Mouse (Mus musculus): ENCODE measurements around the gene Rnf220. TPM values are rescaled to one million over a fixed set of nuclear protein-coding genes. Genes with fewer than 3 reads are reported as not detected.

Gene Rnf220
- polyA plus RNA-seq, 1 experiment from 2014 or later: 106 TPM

DNA sequence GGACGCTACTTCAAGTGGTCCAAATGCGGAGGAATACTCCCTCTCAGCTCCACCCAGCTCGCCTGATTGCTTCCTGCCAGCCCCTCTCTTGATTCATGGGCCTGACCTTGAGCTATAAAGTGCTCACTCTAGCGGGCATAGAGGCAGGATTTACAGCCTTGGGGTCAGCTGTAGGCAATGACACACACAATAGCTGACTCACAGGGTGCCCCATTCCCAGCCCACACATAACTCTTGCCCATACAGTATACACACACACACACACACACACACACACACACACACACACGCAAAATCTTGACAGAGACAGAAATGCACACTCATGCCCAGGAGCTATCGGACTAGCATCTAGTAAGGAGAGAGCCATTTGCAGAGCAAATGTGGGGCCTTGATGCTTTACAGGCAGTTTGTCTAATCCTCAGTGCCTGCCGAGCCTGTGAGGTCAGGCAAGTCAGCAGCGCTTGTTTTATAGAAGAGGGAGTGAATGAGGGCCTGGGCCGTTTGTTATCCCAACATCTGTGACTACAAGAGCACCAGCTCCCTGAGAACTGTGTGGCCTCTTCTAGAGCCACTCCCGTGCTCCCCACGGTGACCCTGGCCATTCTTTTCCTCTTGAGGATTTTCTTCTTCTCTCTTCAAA lies 165.9 kb downstream of the Rnf220 start:
- H3K4me1 ChIP-seq: peaks cover 53% of the 10 kb centered on the region
- H3K27ac ChIP-seq: peak overlapping the region; percentile 50
- no peaks in the 10 kb centered on the region for H3K9me3 ChIP-seq (replicated peaks)
- no peaks in the 10 kb centered on the region for H3K36me3 ChIP-seq
- WGBS: 19% methylated on average over 11 of the region's 11 CpGs
- H3K27me3 ChIP-seq (ENCODE audit: low read depth, poor library complexity, severe bottlenecking): peaks cover 77% of the 10 kb centered on the region
- H3K4me3 ChIP-seq: 0 out of 2 replicates have a peak overlapping the region, but pooled peaks have one; percentile 7
- peak; percentile 61 for DNase-seq (ENCODE audit: low spot score)

DNA sequence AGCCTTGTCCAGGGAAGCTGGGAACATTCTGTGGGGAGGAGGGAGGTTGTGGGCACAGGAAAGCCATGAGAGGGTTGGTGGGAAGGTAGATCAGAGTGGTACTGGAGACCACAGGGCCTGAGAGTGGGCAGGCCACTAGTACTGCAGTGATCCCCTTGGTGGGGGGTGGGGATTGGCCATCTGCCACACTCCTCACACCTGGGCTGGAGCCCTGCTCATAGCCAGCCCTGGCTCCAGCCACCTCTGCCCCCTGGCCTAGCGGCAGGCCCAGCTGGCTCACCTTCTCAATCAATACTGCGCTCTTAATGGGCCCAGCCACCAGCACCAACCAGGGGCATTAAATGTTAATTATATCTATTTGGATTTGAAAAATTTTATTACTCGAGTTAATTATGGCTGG lies 166.7 kb downstream of the Rnf220 start:
- H3K36me3 ChIP-seq: no peaks in the 10 kb centered on the region
- WGBS: 40% methylated on average over 3 of the region's 3 CpGs
- DNase-seq (ENCODE audit: low spot score): no peak
- no peak overlapping the region for H3K4me3 ChIP-seq
- peak overlapping the region; percentile 50; the same call in 1 of the 2 replicates for H3K27ac ChIP-seq
- peaks cover 78% of the 10 kb centered on the region for H3K27me3 ChIP-seq (ENCODE audit: low read depth, poor library complexity, severe bottlenecking)
- H3K9me3 ChIP-seq (replicated peaks): no peaks in the 10 kb centered on the region
- H3K4me1 ChIP-seq: peaks cover 53% of the 10 kb centered on the region

DNA sequence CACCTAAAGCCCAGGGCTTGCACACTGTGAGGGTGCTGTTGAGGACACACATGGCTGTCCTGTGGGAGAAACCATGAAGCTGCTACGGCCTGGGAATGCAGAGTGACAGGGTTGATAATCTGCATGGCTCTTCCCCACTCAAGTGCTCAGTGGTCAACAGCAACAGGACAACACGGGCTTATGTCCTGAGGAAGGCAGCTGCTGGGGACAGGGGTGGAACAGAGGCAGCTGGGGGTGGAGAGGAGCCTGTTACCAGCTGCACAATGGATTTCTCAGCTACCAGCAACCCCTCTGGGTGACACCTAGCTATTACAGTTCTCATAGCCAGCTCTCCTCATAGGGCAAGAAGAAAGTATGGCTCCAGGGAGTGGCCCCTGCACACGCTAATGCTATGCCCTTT lies 169.9 kb downstream of the Rnf220 start:
- no peak for DNase-seq (ENCODE audit: low spot score)
- H3K27me3 ChIP-seq (ENCODE audit: low read depth, poor library complexity, severe bottlenecking): peaks cover 82% of the 10 kb centered on the region
- H3K4me1 ChIP-seq: peaks cover 61% of the 10 kb centered on the region
- H3K27ac ChIP-seq: no peak overlapping the region
- no peak overlapping the region for H3K4me3 ChIP-seq
- no peaks in the 10 kb centered on the region for H3K9me3 ChIP-seq (replicated peaks)
- 86% methylated on average over 3 of the region's 3 CpGs for WGBS
- no peaks in the 10 kb centered on the region for H3K36me3 ChIP-seq

DNA sequence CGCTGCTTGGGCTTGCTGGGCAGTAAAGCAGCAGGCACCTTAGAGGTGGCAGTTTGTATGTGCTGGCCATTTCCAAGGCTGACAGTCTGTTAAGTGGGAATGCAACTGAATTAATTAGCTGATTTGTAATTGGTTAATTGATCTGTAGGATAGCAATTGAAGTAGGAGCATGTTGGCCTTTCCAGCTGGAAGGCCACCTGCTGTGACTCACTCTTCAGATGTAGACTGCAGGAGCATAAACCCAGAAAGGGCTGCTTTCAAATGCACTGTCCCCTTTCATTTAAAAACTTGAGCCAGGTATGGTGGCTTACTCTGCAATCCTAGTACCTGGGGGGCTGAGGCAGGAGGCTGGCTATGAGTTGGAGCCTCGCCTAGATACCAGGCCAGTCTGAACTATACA lies 171.8 kb downstream of the Rnf220 start:
- H3K4me1 ChIP-seq: peaks cover 46% of the 10 kb centered on the region
- no peak overlapping the region for H3K27ac ChIP-seq
- H3K4me3 ChIP-seq: no peak overlapping the region
- no peak for DNase-seq (ENCODE audit: low spot score)
- H3K27me3 ChIP-seq (ENCODE audit: low read depth, poor library complexity, severe bottlenecking): peaks cover 95% of the 10 kb centered on the region
- no peaks in the 10 kb centered on the region for H3K36me3 ChIP-seq
- WGBS: 69% methylated on average over 2 of the region's 2 CpGs
- H3K9me3 ChIP-seq (replicated peaks): no peaks in the 10 kb centered on the region

DNA sequence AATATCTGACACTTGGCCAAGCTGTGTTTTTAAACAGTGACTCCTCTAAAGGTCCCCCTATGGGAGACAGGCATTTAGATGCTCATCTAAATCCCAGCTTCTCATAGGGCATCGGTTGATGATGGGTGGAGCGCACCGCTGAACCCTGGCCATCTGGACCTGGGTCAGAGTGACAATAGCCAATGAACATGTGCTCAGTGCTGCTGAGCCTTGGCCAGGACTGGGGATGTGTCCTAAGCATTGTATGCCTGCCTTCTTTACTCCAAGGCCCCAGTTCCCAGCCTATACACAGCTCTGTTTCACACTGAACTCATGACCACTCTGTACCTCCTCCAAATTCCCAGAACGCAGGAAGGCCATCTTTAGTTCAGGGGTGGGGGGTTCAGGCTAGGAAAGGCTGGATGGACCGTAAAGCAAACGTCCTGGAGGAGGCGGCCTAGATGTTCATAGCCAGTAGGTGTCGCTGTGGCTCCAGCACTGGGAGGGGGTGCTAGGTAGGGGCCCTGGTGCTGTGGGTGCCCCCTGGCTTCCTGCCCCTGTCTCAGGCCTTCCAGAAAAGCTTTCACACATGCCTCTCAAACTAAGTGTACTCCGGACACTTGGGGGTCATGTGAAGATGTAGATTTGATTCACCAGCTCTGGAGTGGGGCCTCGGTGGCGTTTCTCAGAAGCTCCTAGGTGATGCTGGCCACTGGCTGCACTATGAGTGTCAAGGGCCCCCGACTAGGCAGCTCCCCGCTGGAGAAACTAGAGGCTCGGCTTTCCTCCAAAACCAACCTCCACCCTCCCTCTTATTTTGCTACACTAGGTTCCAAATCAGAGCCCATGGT lies 173.1 kb downstream of the Rnf220 start:
- no peaks in the 10 kb centered on the region for H3K36me3 ChIP-seq
- H3K4me1 ChIP-seq: peaks cover 39% of the 10 kb centered on the region
- peak; percentile 87 for DNase-seq (ENCODE audit: low spot score)
- H3K9me3 ChIP-seq (replicated peaks): no peaks in the 10 kb centered on the region
- peak overlapping the region; percentile 57 for H3K27ac ChIP-seq
- peaks cover 97% of the 10 kb centered on the region for H3K27me3 ChIP-seq (ENCODE audit: low read depth, poor library complexity, severe bottlenecking)
- 25% methylated on average over 14 of the region's 14 CpGs for WGBS
- H3K4me3 ChIP-seq: no peak overlapping the region

DNA sequence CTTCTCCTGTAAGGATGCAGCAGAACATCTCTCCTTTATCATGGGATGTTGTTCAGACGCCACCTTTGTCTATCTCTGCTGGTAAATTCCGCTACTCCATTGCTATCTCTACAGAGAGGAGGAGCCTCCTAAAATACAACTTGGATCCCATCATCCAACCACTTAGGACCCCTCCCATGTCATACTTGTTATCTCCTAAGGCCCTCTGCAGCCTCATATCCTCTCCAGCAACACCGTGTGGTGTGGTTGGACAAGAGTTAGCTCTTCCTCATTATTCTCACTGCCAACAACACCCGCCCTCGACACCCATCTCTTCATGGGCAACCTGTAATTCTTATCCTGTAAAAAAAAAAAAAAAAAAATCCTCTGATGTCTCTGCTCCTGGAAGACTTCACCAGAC lies 175.8 kb downstream of the Rnf220 start:
- peaks cover 62% of the 10 kb centered on the region for H3K4me1 ChIP-seq
- no peak overlapping the region for H3K27ac ChIP-seq
- WGBS: 87% methylated on average over 5 of the region's 5 CpGs
- no peaks in the 10 kb centered on the region for H3K36me3 ChIP-seq
- H3K4me3 ChIP-seq: no peak overlapping the region
- no peaks in the 10 kb centered on the region for H3K9me3 ChIP-seq (replicated peaks)
- no peak for DNase-seq (ENCODE audit: low spot score)
- H3K27me3 ChIP-seq (ENCODE audit: low read depth, poor library complexity, severe bottlenecking): peaks cover 99% of the 10 kb centered on the region

DNA sequence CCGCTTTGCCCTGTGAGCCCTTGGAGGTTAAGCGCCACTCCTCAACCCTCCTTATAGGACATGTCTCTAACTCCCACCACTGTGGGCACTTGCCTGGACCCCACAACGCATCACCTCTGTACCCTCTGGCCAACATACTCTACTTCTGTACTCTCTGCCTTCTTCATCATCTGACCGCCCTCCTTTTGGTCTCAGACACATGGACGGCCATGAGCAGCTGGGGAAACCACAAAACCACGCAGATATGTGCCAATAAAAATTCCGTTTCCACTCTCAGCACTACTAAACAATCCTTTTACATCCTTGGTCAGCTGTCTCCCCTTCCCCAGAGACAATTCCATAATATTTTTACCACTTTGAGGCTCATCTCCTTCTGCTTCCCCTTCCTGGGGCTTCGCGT lies 178.3 kb downstream of the Rnf220 start:
- no peak overlapping the region for H3K27ac ChIP-seq
- 91% methylated on average over 9 of the region's 9 CpGs for WGBS

DNA sequence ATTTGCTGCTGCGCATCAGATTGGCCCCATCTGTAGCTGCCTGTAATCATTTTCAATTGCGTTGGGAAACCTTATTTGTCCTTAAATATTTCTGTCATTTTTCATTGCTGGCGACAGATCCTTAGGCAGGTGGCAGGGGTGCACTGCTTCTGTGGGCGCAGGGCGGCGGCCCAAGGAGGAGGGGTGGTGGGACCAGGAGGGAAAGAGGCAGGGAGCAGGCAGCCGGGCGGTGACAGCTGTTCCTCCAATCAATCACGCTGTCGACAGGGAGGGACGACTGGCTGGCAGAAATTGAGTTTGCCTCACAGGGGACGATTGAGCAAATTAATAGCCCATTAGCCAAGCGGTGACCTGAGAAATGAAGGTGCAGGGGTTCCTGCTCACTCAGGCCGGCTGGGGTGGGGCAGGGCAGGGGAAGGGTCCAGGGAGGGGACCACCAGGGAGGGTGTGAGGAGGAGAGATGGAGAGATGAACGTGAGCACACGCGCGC lies 179.1 kb downstream of the Rnf220 start:
- peaks cover 100% of the 10 kb centered on the region for H3K27me3 ChIP-seq (ENCODE audit: low read depth, poor library complexity, severe bottlenecking)
- 10% methylated on average over 18 of the region's 18 CpGs for WGBS
- H3K4me3 ChIP-seq: peak overlapping the region; percentile 35
- peak; percentile 66 for DNase-seq (ENCODE audit: low spot score)
- H3K27ac ChIP-seq: no peak overlapping the region
- H3K36me3 ChIP-seq: no peaks in the 10 kb centered on the region
- H3K4me1 ChIP-seq: peaks cover 73% of the 10 kb centered on the region
- no peaks in the 10 kb centered on the region for H3K9me3 ChIP-seq (replicated peaks)

More for the DNA sequence above, 178.3 kb downstream of the Rnf220 start:
- no peaks in the 10 kb centered on the region for H3K36me3 ChIP-seq
- peaks cover 73% of the 10 kb centered on the region for H3K4me1 ChIP-seq
- H3K4me3 ChIP-seq: no peak overlapping the region
- no peaks in the 10 kb centered on the region for H3K9me3 ChIP-seq (replicated peaks)
- no peak for DNase-seq (ENCODE audit: low spot score)
- H3K27me3 ChIP-seq (ENCODE audit: low read depth, poor library complexity, severe bottlenecking): peaks cover 100% of the 10 kb centered on the region

DNA sequence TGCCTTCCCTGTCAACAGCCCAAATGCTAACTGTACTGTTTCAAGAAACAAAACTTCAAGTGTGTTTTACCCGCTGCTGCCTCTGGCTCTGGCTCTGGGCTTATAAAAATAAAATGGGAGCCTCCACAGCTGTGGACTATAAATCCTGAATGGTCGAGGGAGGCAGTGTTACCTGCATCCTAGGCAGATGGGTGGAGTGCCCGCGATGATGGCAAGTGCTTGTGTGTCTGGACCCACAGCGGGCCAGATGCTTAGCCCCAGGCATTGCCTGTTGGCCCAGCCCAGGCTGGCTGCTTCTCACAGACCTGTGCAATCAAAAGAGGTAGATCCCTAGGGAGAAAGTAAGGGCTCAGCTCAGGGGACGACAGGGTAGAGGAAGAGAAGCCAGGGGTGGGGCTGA lies 180.1 kb downstream of the Rnf220 start:
- H3K27ac ChIP-seq: peak overlapping the region; percentile 46; the same call in 1 of the 2 replicates
- WGBS: 32% methylated on average over 6 of the region's 6 CpGs

DNA sequence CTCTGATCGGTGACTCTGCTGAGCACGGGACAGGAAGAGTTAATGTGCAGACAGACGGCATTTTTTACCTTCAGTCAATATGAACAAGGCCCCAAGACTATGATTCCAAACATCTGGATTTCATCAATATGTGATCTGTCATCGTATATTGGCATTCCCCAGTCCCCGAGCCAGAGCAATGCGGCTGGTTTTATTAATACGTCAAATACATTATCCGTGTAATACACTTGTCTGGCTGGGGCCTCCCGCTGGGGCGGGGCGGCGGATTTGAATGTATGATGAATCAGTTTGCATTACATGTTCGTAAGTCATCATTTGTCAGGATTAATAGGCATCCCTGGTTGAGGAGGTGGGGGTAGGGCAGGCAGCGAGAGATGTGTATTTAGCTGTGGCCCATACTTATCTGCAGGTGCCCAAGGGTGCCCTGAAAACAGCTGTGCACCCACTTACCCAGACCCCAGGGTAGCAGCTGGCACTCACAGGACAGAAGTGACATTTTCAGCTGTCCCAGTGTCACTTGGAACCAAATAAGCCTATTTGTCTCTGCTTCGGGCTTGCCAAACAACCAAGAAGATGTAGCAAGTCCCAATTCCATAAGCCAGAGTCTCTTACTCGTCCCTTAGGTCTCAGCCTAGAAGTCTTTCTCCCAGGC lies 181.9 kb downstream of the Rnf220 start:
- Histone ChIP-seq H3K4me3 (0 out of 2 replicates have a peak overlapping the region, but pooled peaks have one; percentile 8), H3K9me3 (replicated peaks) (no peaks in the 10 kb centered on the region), H3K27ac (no peak overlapping the region), H3K27me3 (ENCODE audit: low read depth, poor library complexity, severe bottlenecking) (peaks cover 100% of the 10 kb centered on the region), H3K4me1 (peaks cover 83% of the 10 kb centered on the region), H3K36me3 (no peaks in the 10 kb centered on the region)
- 50% methylated on average over 16 of the region's 16 CpGs for WGBS
- DNase-seq (ENCODE audit: low spot score): no peak

More for the DNA sequence above, 180.1 kb downstream of the Rnf220 start:
- peak overlapping the region; percentile 35; the same call in 1 of the 2 replicates for H3K4me3 ChIP-seq
- no peaks in the 10 kb centered on the region for H3K9me3 ChIP-seq (replicated peaks)
- no peaks in the 10 kb centered on the region for H3K36me3 ChIP-seq
- peak; percentile 58 for DNase-seq (ENCODE audit: low spot score)
- peaks cover 100% of the 10 kb centered on the region for H3K27me3 ChIP-seq (ENCODE audit: low read depth, poor library complexity, severe bottlenecking)
- peaks cover 73% of the 10 kb centered on the region for H3K4me1 ChIP-seq

DNA sequence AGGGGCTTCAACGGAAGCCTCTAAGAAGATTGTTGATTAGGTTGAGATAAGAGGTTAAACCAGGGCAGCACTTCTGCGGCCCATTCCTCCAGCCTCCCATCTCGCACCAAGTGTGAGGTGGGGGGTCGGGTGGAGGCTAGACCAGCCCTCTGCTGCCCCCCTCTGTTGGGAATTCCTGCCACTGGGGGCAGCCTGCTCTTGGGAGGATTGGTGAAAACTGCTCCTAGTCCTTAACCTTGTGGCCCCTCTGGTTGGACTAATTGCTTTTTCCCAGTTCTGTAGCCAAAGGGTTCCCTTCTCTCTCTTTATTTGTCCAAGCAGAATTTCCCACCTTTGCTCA lies 183.8 kb downstream of the Rnf220 start:
- H3K27me3 ChIP-seq (ENCODE audit: low read depth, poor library complexity, severe bottlenecking): peaks cover 99% of the 10 kb centered on the region
- whole genome bisulfite sequencing: 1% methylated on average over 4 of the region's 4 CpGs
- peak overlapping the region; percentile 59; the same call in 1 of the 2 replicates for H3K27ac ChIP-seq
- peaks cover 71% of the 10 kb centered on the region for H3K4me1 ChIP-seq
- no peaks in the 10 kb centered on the region for H3K9me3 ChIP-seq (replicated peaks)
- DNase-seq (ENCODE audit: low spot score): peak; percentile 67
- H3K36me3 ChIP-seq: no peaks in the 10 kb centered on the region
- H3K4me3 ChIP-seq: peak overlapping the region; percentile 36

DNA sequence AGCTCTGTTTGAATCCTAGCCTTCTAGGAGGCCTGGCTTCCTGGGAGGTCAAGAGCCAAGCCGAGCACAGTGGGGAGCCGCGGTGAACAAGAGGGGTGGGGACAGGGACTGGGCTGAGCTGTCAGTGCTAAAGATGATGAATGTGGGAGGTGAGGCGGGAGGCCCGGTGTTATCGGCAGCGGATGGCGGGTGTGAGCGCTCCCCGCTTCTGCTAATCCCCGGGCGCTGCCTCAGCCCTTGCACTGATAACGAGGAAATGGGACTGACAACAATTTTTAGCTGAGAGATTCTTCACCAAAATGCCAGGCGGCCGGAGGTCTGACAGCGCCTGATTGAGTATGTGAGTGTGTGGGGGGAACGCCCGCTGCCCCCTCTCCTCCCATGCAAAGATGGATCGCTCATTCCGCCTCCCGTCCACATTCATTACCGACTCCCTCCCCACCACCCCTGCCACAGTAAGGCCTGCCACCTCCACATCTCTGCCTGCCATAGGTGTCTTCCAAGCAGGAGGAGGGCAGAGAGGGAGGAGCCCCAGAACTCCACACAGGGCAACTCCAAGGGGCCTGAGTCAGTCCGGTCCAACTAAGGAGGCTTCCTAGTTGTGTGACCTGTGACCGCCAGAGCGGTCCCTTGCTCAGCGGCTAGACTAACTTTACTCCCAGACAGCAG lies 184.3 kb downstream of the Rnf220 start:
- peaks cover 69% of the 10 kb centered on the region for H3K4me1 ChIP-seq
- peak; percentile 54 for DNase-seq (ENCODE audit: low spot score)

More for the DNA sequence above, 184.3 kb downstream of the Rnf220 start:
- under 1% methylated on average over 26 of the region's 26 CpGs for WGBS
- H3K4me3 ChIP-seq: peak overlapping the region; percentile 36
- H3K36me3 ChIP-seq: no peaks in the 10 kb centered on the region
- peaks cover 99% of the 10 kb centered on the region for H3K27me3 ChIP-seq (ENCODE audit: low read depth, poor library complexity, severe bottlenecking)
- peak overlapping the region; percentile 59; the same call in 1 of the 2 replicates for H3K27ac ChIP-seq
- H3K9me3 ChIP-seq (replicated peaks): no peaks in the 10 kb centered on the region

Measured in limb, embryonic 10.5 days (tissue).